Mouse (Mus musculus) lung, embryonic 15.5 days (tissue): ENCODE measurements around the gene Gm5724. TPM values are rescaled to one million over a fixed set of nuclear protein-coding genes. Genes with fewer than 3 reads are reported as not detected.

Source experiments
- ATAC-seq: fragments of 200-750 bp; cut with Nextera tagmentation; 2 replicates; pipeline ENCODE4 v1.8.0; 2017; ENCODE audit warnings: moderate number of reproducible peaks, borderline replicate concordance; ENCODE audit not compliant: low FRiP score, low TSS enrichment; ENCODE audit errors: extremely low read depth
- H3K27ac ChIP-seq: fragments of 300-500 bp; sonication (generic); 2 replicates; pipeline ENCODE4 v1.5.1; 2015; ENCODE audit warnings: moderate library complexity, mild to moderate bottlenecking, inconsistent platforms
- H3K27me3 ChIP-seq: fragments of 300-500 bp; sonication (generic); 2 replicates; pipeline ENCODE4 v1.6.1; 2015; ENCODE audit warnings: inconsistent platforms
- H3K36me3 ChIP-seq: fragments of 300-500 bp; sonication (generic); 2 replicates; pipeline ENCODE4 v1.6.1; 2015; ENCODE audit warnings: inconsistent platforms
- H3K4me1 ChIP-seq: fragments of 300-500 bp; sonication (generic); 2 replicates; pipeline ENCODE4 v1.6.1; 2015; ENCODE audit warnings: inconsistent platforms
- H3K4me2 ChIP-seq: fragments of 300-500 bp; sonication (generic); 2 replicates; pipeline ENCODE4 v1.6.1; 2015; ENCODE audit warnings: inconsistent platforms, mild to moderate bottlenecking, moderate library complexity
- H3K4me3 ChIP-seq: fragments of 300-500 bp; sonication (generic); 2 replicates; pipeline ENCODE4 v1.5.1; 2015; ENCODE audit warnings: mild to moderate bottlenecking, inconsistent platforms
- H3K9ac ChIP-seq: fragments of 300-500 bp; sonication (generic); 2 replicates; pipeline ENCODE4 v1.6.1; 2015; ENCODE audit warnings: inconsistent platforms
- H3K9me3 ChIP-seq: fragments of 300-500 bp; sonication (generic); 2 replicates; pipeline ENCODE4 v1.6.1; 2016; ENCODE audit warnings: inconsistent platforms
- WGBS: fragments of 180-500 bp; shearing (Covaris S2); methylation state at CpG from one replicate; pipeline ENCODE4 v1.1.7; 2015; 5-methylcytosine and 5-hydroxymethylcytosine counted together
- polyA plus RNA-seq: library from polyadenylated mRNA; unstranded; fragments of >200 nt; fragmentation: Nextera tagmentation; extraction: Ambion mirVana; gene quantifications from 2 replicates; pipeline ENCODE4 v1.2.1, GENCODE M21; 2015

Gene Gm5724
- not detected in 2 replicates for polyA plus RNA-seq

DNA sequence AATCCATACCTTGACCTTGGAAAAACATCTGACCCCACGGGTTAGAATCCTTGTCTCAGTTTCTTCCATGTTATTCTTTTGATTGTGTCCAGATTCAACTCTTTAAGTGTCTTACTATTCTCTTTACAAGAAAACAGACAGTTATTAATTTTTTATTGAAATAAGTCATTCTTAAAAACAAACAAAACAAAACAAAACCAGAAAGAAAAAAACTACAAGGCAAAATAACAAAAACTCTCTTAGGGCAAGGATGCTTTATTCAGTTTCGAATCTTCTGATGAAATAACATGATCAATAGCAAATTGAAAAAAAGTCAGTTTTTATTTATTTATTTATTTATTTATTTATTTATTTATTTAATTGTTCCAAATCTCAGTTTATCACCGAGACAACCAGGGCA is at the start of gene Gm5724:
Gm5724 (minus strand) TSS at position 101 of the 400 bp plus-strand sequence.
- H3K4me1 ChIP-seq = no peaks in the 10 kb centered on the region
- no peak within 1 kb of the TSS for H3K4me2 ChIP-seq
- no peak within 1 kb of the TSS for H3K9ac ChIP-seq
- ATAC-seq = no peak
- 77% methylated on average over 3 of the region's 3 CpGs for WGBS
- no peak within 1 kb of the TSS for H3K4me3 ChIP-seq
- no peaks in the 10 kb centered on the region for H3K9me3 ChIP-seq
- no peaks in the 10 kb centered on the region for H3K36me3 ChIP-seq
- H3K27me3 ChIP-seq = no peaks in the 10 kb centered on the region
- H3K27ac ChIP-seq = no peak within 1 kb of the TSS

DNA sequence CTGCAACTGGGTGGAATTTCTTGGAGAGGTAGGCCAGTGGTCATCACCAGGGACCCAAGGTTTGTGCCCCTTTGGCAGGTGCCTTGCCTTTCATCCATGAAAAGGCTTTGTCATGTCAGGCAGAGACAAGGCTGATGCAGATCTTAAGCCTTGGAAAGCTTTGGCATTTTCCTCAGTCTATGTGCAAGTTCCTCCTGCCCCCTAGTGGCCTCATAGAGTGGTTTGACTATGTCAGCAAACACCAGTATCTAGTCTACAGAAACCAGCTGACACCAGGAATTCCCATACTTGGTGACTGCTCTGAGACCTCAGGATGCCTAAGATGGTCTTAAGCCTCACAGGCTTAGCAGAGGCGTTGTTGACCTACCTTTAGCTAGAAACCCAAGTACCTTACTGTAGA is 24.2 kb upstream of the Gm5724 start:
- H3K4me2 ChIP-seq = no peak overlapping the region
- no peak overlapping the region for H3K4me3 ChIP-seq
- H3K9ac ChIP-seq = no peak overlapping the region
- peak; percentile 57; the same call in 1 of the 2 replicates for ATAC-seq
- no peaks in the 10 kb centered on the region for H3K27me3 ChIP-seq
- 25% methylated on average over 1 of the region's 1 CpGs for WGBS
- H3K27ac ChIP-seq = no peak overlapping the region
- H3K9me3 ChIP-seq = no peaks in the 10 kb centered on the region
- no peaks in the 10 kb centered on the region for H3K4me1 ChIP-seq
- no peaks in the 10 kb centered on the region for H3K36me3 ChIP-seq

DNA sequence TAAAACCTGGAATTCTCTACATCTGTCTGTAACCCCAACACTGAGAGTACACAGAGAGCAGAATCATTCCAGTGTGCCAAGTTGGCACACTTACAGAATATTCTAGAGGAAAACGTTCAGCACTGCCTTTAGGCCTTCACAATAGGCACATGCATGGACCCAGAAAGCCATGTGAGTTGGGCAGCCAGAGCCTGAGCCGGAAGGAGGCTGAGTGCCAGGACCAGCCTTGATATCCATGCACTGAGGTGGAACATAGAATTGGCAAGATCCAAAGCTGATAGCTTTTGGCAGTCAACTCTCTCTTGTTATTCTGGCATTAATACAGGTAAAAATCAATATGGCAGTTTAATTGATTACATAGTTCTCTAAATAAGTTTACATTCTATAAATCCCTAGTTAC is 866 bp upstream of the Gm5724 start:
- Histone ChIP-seq H3K4me3 (no peak overlapping the region), H3K4me2 (no peak overlapping the region), H3K27me3 (no peaks in the 10 kb centered on the region), H3K36me3 (no peaks in the 10 kb centered on the region), H3K4me1 (no peaks in the 10 kb centered on the region), H3K27ac (no peak overlapping the region), H3K9me3 (no peaks in the 10 kb centered on the region), H3K9ac (no peak overlapping the region)
- 64% methylated on average over 2 of the region's 2 CpGs for whole genome bisulfite sequencing
- no peak for ATAC-seq

DNA sequence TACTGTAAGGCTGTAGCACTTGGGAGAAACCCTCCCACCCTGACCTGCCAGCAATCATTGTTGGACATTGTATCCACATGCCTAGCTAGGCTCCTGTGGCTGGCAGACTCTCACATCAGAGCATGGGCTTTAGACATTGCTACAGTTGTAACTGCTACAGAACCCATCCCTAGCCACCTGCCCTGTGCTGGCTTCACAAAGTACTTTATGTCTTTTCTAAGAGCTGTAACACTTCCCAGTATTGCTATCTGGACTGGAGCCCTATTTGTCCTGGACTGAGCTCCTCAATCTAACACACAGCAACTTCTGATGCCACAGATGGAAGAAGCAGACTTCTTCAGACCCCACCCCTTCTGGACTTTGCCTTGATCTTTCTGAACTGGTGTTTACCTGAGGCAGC is 82.4 kb downstream of the Gm5724 start:
- no peaks in the 10 kb centered on the region for H3K9me3 ChIP-seq
- ATAC-seq = no peak

DNA sequence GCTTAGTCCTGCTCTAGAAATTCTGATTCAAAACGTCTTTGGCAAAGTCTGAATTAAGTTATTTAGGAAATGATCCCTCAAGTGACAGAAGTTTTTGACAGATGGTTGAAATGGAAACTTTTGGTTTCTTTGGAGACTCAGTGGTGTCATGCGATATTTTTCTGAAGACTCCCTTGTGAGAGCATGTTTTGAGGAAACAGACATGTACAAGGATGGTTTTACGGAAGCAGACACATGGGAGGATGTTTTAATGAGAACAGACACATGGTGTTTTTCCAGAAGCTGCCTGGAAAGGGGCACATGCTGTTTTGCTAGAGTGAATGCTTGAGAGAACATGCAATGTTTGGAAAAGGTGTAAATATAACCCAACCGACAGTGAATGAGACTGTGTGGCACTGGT is 86.6 kb downstream of the Gm5724 start:
- no peak overlapping the region for H3K4me2 ChIP-seq
- no peak for ATAC-seq
- no peaks in the 10 kb centered on the region for H3K36me3 ChIP-seq
- no peak overlapping the region for H3K4me3 ChIP-seq
- 54% methylated on average over 4 of the region's 4 CpGs for WGBS
- H3K27me3 ChIP-seq = no peaks in the 10 kb centered on the region
- no peak overlapping the region for H3K27ac ChIP-seq
- no peak overlapping the region for H3K9ac ChIP-seq
- H3K9me3 ChIP-seq = no peaks in the 10 kb centered on the region
- H3K4me1 ChIP-seq = no peaks in the 10 kb centered on the region

More for the DNA sequence above, 82.4 kb downstream of the Gm5724 start:
- Histone ChIP-seq H3K27ac (no peak overlapping the region), H3K27me3 (no peaks in the 10 kb centered on the region), H3K4me2 (no peak overlapping the region), H3K36me3 (no peaks in the 10 kb centered on the region), H3K4me1 (no peaks in the 10 kb centered on the region), H3K9ac (no peak overlapping the region), H3K4me3 (no peak overlapping the region)

Other genes with a start within 250 kb of the Gm5724 start
- 0.10 TPM in 1 of 2 replicates, not detected in the other for gene Slco1c1, start 249.4 kb downstream of the Gm5724 start, polyA plus RNA-seq
- gene Slco1b2, start 144.3 kb downstream of the Gm5724 start, polyA plus RNA-seq = not detected in 2 replicates
- 0.06 TPM in 1 of 2 replicates, not detected in the other for gene Slco1a4, start 82.4 kb upstream of the Gm5724 start, polyA plus RNA-seq
- not detected in 2 replicates for gene Slco1a1, start 173.2 kb upstream of the Gm5724 start, polyA plus RNA-seq
- not detected in 2 replicates for gene Gm6614, start 237.6 kb upstream of the Gm5724 start, polyA plus RNA-seq